Mouse (Mus musculus): ENCODE measurements around the gene Gucy2c.
"Not testable (repeated sequence)": the region's sequence is repeated elsewhere in the genome, so short reads cannot be mapped to it uniquely, and the experiment has no call there.

The Gucy2c gene

GRCm38 (mm10) chr6:136803093-136803738, 21.7 kb upstream of the Gucy2c start:
- DNase-seq (ENCODE audit: low spot score) = no peak

GRCm38 (mm10) chr6:136801274-136801673, 19.7 kb upstream of the Gucy2c start:
- DNase-seq (ENCODE audit: low spot score) = no peak

- DNase-seq (ENCODE audit: low spot score) = no peak
Observed at GRCm38 (mm10) chr6:136800710-136801109, 19.1 kb upstream of the Gucy2c start.

- not testable (repeated sequence) for DNase-seq (ENCODE audit: low spot score)
Observed at GRCm38 (mm10) chr6:136797874-136798693, 16.5 kb upstream of the Gucy2c start.

- no peak for DNase-seq (ENCODE audit: low spot score)
Observed at GRCm38 (mm10) chr6:136795850-136796249, 14.3 kb upstream of the Gucy2c start.

GRCm38 (mm10) chr6:136795110-136795509, 13.5 kb upstream of the Gucy2c start:
- no peak for DNase-seq (ENCODE audit: low spot score)

- peak; percentile 27 for DNase-seq (ENCODE audit: low spot score)
Observed at GRCm38 (mm10) chr6:136793831-136794525, 12.4 kb upstream of the Gucy2c start.

- DNase-seq (ENCODE audit: low spot score) = peak; percentile 27
Observed at GRCm38 (mm10) chr6:136792884-136793758, 11.6 kb upstream of the Gucy2c start.

GRCm38 (mm10) chr6:136789391-136789971, 7.9 kb upstream of the Gucy2c start:
- DNase-seq (ENCODE audit: low spot score) = no peak

- no peak for DNase-seq (ENCODE audit: low spot score)
Observed at GRCm38 (mm10) chr6:136782761-136783160, 1.2 kb upstream of the Gucy2c start.

GRCm38 (mm10) chr6:136782146-136782545, 581 bp upstream of the Gucy2c start:
- DNase-seq (ENCODE audit: low spot score) = no peak

- DNase-seq (ENCODE audit: low spot score) = no peak
Observed at GRCm38 (mm10) chr6:136776392-136776791, 5.2 kb downstream of the Gucy2c start.

- DNase-seq (ENCODE audit: low spot score) = no peak
Observed at GRCm38 (mm10) chr6:136769859-136770258, 11.7 kb downstream of the Gucy2c start.

- DNase-seq (ENCODE audit: low spot score) = no peak
Observed at GRCm38 (mm10) chr6:136769143-136769542, 12.4 kb downstream of the Gucy2c start.

GRCm38 (mm10) chr6:136763912-136764311, 17.7 kb downstream of the Gucy2c start:
- DNase-seq (ENCODE audit: low spot score) = no peak

GRCm38 (mm10) chr6:136750567-136750966, 31.0 kb downstream of the Gucy2c start:
- DNase-seq (ENCODE audit: low spot score) = no peak

GRCm38 (mm10) chr6:136745586-136745985, 36.0 kb downstream of the Gucy2c start:
- no peak for DNase-seq (ENCODE audit: low spot score)

- no peak for DNase-seq (ENCODE audit: low spot score)
Observed at GRCm38 (mm10) chr6:136743729-136744128, 37.8 kb downstream of the Gucy2c start.

- DNase-seq (ENCODE audit: low spot score) = peak; percentile 80
Observed at GRCm38 (mm10) chr6:136742352-136743118, 39.0 kb downstream of the Gucy2c start.

- DNase-seq (ENCODE audit: low spot score) = no peak
Observed at GRCm38 (mm10) chr6:136741281-136741680, 40.3 kb downstream of the Gucy2c start.

- DNase-seq (ENCODE audit: low spot score) = no peak
Observed at GRCm38 (mm10) chr6:136735766-136736165, 45.8 kb downstream of the Gucy2c start.
